Mouse (Mus musculus) adrenal gland (tissue): ENCODE results near the gene Mgea5.

Experiments
- intact Hi-C: fragments of 180-260 bp; cut with DNase I; formaldehyde crosslinking; loops from one replicate; pipeline ENCODE4 v1.15.1; 2025

Gene Mgea5

GRCm38 (mm10) chr19:45748691-45749242 lies 34.9 kb downstream of the Mgea5 start:
- intact Hi-C loops: loop anchor here (5.0 kb wide), 1 partner anchor 526 kb away; no protein-coding TSS in a partner anchor

GRCm38 (mm10) chr19:45748206-45748605 lies 35.4 kb downstream of the Mgea5 start:
- intact Hi-C loops: loop anchor here (5.0 kb wide), 1 partner anchor 526 kb away; no protein-coding TSS in a partner anchor

GRCm38 (mm10) chr19:45747028-45747867 lies 36.4 kb downstream of the Mgea5 start:
- intact Hi-C loops: loop anchor here (2.0 to 5.0 kb wide), 2 partner anchors 172 to 525 kb away; no protein-coding TSS in a partner anchor

- intact Hi-C loops: loop anchor here (2.0 to 5.0 kb wide), 2 partner anchors 172 to 524 kb away; no protein-coding TSS in a partner anchor
These were observed 37.2 kb downstream of the Mgea5 start for GRCm38 (mm10) chr19:45746153-45747020.

- intact Hi-C loops: loop anchor here (2.0 to 5.0 kb wide), 2 partner anchors 171 to 523 kb away; no protein-coding TSS in a partner anchor
These were observed 38.1 kb downstream of the Mgea5 start for GRCm38 (mm10) chr19:45745344-45746152.

GRCm38 (mm10) chr19:45743619-45744018 lies 40.0 kb downstream of the Mgea5 start:
- intact Hi-C loops: no loop called here

GRCm38 (mm10) chr19:45742984-45743575 lies 40.6 kb downstream of the Mgea5 start:
- intact Hi-C loops: no loop called here

GRCm38 (mm10) chr19:45742218-45742983 lies 41.2 kb downstream of the Mgea5 start, which contains the start of gene Fgf8:
Gene Fgf8, minus strand, starts transcription at chr19:45742915.
- intact Hi-C loops: no loop called here

- intact Hi-C loops: no loop called here
These were observed 42.0 kb downstream of the Mgea5 start for GRCm38 (mm10) chr19:45741431-45742217.

GRCm38 (mm10) chr19:45740817-45741216 lies 42.8 kb downstream of the Mgea5 start:
- intact Hi-C loops: no loop called here

- intact Hi-C loops: no loop called here
These were observed 43.4 kb downstream of the Mgea5 start for GRCm38 (mm10) chr19:45740233-45740632.

- intact Hi-C loops: no loop called here
These were observed 45.1 kb downstream of the Mgea5 start for GRCm38 (mm10) chr19:45738521-45738920.

GRCm38 (mm10) chr19:45737846-45738484 lies 45.7 kb downstream of the Mgea5 start:
- intact Hi-C loops: no loop called here

GRCm38 (mm10) chr19:45737208-45737845 lies 46.3 kb downstream of the Mgea5 start:
- intact Hi-C loops: no loop called here

- intact Hi-C loops: no loop called here
These were observed 46.8 kb downstream of the Mgea5 start for GRCm38 (mm10) chr19:45736855-45737207.

- intact Hi-C loops: no loop called here
These were observed 47.4 kb downstream of the Mgea5 start for GRCm38 (mm10) chr19:45736241-45736640.

GRCm38 (mm10) chr19:45734762-45735161 lies 48.9 kb downstream of the Mgea5 start:
- intact Hi-C loops: no loop called here

GRCm38 (mm10) chr19:45734191-45734590 lies 49.4 kb downstream of the Mgea5 start:
- intact Hi-C loops: no loop called here
